Mouse (Mus musculus) 3134 (cell line): ENCODE results near the gene Smarcad1.

ENCODE experiments used
- DNase-seq: peaks from one replicate; pipeline ENCODE4 v3.0.0-alpha.2; 2011; ENCODE audit warnings: low spot score; ENCODE audit not compliant: insufficient read length; ENCODE audit errors: extremely low read depth

The Smarcad1 gene

DNA sequence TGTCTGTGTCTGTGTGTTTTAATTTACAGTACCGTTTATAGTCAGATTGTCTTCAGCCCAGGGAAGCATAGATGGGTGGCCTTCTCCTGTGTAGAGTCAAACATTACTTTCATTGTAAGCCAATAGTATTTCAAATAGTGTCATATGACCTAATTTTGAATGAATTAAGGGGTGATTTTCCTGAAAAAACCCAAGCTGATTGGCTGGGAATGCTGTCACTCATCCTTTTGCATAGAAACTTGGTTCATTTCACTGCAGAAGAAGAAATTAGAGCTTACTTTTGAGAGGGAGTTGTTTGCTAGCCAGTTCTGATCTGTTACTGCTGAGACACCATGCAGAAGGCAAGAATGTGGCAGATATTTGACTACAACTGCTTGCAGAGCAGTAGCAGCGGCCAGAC, 32.8 kb downstream of the Smarcad1 start:
- no peak for DNase-seq

- DNase-seq, result no peak
Measured at GRCm38 (mm10) chr6:65079139-65079538, 36.8 kb downstream of the Smarcad1 start.

DNA sequence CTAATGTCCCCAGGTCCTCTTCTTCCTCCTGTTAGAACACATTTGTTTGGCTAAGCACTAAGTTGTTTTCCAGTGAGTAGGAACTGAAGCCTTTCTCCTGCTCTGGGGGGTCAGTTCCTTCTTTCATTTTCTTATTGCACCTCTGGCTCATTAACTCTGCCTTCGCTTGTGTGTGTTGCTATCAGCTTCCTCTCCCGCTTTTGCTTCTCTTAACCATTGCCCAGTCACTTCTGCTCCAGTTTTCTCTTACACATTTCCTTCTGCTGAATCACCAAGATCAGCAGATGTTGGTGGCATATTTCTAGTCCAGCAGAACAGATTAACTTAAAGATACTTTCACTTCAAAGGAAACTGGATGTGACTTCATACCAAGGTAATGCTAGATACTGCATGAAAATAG, 72.5 kb downstream of the Smarcad1 start:
- no peak for DNase-seq

DNA sequence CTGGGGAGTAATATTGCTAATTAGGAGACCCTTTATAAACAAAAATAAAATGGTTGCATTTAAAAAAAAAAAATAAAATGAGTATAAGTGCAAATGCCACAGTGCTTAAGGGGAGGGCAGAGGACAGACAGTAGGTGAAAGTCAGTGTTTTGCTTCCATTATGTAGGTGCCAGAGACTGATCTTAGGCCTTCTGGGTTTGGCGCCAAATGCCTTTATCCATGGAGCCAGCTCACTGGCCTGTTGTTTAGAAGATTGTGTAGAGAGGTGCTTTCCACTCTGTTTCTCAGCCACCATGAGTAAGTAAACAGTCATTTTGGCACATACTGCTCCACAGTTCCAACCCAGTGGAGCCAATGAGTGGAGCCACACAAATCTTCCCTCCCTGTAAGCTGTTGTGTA, 75.2 kb downstream of the Smarcad1 start:
- DNase-seq, result no peak

DNA sequence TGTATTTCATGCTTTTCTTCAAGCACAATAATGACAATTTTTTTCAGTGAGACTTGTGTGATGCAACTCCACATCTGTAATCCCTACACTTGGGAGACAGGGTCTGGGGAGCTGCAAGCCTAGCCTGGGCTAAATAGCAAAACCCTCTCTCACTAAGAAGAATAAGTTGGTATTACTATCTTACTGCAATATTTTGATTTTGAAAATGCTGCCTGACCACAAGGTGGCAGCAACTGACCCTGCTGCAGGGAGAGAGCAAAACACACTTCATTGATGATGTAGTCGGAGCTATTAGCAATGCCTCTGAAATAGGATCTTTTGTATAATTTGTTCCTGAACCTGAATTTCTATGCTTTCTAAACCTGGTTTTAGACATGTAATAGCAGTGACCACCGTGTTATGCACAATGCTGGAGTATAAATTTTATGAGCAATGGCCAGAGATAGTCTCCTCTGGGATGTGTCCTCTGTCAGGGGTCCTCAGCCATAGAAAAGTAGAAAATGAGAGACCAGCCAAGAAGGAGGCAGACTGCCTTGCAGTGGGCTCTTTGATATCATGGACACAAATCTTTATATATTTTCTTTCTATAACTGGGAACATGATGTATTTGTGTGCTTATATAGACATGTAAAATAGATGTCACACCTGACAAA, 83.8 kb downstream of the Smarcad1 start:
- no peak for DNase-seq

DNA sequence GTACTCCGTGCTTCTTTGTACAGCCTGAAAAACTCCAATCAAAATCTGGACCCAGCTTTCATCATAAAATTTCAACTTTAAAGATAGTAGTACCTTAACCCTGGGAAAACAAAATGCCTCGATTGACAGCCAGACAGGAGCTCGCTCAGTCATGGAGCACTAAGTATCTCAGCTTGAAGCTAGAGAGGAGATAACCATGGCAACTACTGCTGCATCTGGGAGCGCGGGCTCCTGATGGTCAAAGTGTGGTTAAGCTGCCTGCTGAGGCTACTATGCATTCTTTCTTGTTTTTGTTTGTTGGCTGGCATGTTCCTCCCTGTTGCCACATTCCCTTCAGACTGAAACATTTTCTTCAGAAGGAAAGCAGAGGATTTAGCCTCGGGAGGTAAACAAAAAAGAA, 90.0 kb downstream of the Smarcad1 start:
- no peak for DNase-seq

GRCm38 (mm10) chr6:65137802-65138201, 95.4 kb downstream of the Smarcad1 start:
- DNase-seq, result no peak

GRCm38 (mm10) chr6:65138243-65138642, 95.9 kb downstream of the Smarcad1 start:
- no peak for DNase-seq

- DNase-seq, result no peak
Measured at GRCm38 (mm10) chr6:65140082-65140749, 97.8 kb downstream of the Smarcad1 start.

DNA sequence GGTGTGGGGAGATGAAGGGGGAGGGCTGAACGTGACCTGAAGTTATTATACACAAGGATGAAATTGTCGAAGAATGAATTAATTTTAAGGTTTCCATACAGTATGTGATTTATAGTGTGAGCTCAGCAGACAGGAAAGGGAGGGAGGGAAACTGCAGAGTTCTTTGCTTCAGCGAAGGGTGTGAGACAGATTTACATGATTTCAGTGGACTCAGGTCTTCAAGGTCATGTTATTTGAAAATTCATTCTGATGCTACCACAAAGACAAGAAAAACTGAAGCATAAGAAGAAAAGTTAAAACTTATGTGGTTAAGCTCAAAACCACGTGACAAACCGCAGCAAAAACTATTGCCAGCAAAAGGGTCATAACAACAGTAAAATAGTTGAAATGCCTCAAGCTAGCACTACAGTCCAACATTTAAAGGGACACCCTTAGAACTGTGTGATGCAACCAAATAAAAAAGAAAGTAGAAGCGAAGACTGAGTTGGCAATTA, 98.4 kb downstream of the Smarcad1 start:
- no peak for DNase-seq

DNA sequence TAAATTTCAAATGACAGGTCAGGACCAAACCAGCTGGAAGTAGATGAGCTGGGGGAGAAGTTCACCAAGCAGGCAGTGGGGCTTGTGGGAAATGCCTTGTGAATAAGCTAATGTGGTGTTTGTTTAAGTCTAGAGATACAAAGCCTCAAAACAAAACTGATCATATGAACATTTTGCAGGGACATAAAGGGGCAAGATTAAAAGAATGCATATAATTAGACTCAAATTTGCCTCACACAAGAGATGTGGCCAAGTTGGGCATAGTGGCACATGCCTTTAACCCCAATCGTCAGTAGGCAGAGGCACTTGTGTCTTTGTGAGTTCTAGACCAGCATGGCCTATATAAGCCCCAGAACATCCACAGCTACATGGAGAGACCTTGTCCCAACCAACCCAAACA, 99.9 kb downstream of the Smarcad1 start:
- no peak for DNase-seq

DNA sequence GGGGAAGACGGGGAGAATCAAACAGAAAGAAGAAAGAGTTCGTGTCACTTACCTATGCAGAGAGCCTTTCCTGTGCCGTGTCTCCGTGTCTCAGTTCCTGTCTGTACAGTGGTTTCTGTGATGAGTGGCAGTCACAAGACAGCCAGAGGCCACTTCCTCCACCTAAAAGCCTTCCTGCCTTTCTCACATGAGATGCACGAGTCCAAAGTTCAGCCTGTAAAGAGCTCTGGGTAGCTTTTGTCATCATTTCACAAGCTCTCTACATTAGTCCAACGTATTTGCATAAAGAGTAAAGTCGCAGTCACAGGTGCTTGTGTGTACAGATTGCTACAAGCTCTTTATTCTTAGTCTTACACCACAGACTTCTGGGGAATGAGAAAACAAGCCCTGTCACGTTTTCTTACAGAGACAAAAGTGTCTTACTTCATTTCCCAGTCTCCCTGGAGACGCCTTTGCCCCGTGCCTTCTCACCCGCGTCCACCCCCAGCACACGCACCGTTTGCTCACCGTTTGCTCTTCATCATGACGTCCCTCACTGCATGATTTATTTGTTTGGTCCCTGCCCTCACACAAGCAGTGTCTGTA, 102.3 kb downstream of the Smarcad1 start, which contains the start of gene Hpgds:
Gene Hpgds (minus strand): TSS at position 288 of the 585 bp plus-strand sequence.
- no peak for DNase-seq

DNA sequence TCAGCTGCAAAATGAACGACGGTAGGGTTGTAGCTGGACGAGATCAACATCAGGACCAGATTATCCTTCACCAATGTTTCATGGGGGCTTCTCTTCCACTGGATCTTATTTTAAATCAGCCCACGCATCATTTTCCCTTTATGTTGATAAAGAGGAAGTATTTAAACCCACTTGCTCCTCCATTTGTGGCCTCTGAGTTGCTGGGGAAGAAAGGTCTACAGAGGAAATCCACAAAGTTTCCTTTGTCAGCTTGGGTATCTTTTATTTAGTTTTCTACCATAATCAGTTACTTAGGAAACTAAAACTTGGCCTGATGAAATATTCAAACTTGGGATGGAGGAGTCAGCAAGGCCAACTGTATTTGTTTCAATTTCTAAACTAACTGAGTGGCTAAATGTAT, 104.0 kb downstream of the Smarcad1 start:
- DNase-seq, result no peak

DNA sequence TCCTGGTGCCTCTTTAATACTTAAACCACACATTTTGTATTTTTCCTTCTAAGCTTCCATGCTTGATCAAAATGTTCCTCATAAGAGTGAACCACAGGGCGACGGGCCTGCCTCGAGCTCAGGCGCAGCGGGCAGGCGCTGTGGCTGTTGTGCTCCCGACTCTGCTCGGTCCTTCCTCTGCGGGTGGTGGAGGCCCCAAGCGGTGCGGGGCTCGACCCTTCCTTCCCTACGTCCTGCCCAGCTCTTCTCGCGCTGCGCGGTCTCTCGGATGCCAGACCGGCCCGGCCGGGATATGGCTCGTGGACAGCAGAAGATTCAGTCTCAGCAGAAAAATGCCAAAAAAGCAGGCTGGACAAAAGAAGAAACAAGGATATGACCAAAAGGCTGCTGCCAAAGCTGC, 108.3 kb downstream of the Smarcad1 start:
- no peak for DNase-seq

GRCm38 (mm10) chr6:65153570-65153969, 111.2 kb downstream of the Smarcad1 start:
- DNase-seq, result no peak

DNA sequence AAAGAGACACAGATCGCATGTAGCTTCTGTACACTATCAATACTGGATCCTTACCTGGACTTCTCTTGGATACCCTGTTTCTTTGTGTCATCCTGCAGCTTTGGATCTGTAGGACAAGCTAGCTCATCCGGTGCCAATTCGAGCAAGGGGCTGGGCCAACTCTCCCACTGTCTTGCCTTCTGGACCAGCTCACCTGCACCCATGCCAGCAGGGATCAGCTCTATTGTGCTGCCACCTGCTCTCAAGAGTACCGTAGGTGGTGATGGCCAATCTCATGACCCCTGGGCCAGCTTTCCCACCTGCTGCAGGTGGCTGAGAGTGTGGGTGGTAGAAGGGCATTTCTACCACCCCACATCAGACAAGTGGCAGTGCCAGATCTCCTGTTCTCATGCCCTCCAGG, 114.7 kb downstream of the Smarcad1 start:
- no peak for DNase-seq

DNA sequence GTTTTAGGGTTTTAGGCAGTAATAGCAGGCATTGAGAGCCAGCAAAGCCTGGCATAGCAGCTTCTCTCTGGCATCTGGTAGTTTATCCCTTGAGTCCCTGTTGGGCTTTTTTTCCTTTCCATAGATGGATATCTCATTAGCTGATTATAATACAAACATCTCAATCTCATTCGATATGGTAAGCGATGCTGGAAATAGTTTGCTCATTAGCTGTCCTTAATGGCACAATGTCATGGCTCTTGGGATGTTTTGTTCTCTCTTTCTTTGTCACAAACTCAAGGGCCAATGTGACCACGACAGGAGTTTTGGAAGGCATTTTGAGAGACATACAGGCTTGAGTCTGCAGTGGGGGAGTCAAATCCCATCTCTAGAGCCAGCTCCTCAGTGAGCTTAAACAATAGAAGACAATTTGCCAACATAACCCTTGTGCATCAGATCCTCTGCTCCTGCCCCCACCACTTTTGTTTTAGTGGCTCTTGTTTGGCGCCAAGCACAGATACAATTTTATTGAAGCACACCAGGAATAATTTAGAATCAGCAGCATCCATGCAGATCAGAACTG, 117.1 kb downstream of the Smarcad1 start:
- DNase-seq, result no peak

DNA sequence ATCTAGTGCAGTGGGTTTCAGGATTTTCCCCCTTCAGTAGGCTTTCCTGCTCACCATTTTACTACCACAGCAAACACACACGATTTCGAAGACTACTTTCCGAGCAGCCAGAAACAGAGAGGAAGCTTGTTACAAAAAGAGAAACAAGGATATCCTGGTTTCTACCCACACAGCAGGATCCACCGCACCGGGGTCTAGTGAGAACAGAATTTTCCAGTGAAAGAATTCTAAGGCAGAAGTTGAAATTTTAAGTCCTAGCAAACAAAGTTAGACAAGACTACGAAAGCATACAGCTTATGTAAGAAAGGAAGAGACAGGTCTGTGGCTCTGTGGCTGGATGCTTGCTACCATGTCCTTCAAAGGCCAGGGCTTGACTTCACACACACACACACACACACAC, 121.8 kb downstream of the Smarcad1 start:
- DNase-seq, result no peak

DNA sequence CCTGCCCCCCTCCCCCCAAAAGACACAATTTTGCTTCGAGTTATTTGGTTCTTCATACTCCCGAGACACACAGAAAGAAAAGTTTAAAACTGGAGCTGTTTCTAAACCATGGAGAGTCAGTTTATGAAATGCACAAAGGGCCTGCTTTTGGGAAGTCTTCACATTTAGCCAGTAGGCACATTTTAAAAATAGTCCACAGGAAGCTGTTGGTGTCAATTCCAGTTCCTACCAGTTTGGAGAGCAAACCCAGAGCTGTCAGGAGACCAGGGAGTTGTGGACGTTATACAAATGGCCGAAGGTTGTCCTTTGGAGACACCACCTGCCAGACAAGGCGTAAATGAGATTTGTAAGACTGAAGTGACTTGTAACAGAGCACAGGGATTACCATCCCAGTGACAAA, 122.6 kb downstream of the Smarcad1 start:
- DNase-seq, result no peak
